Mouse (Mus musculus) erythroid progenitor cell, adult 5-6 weeks (primary cell): ENCODE data around the gene Crabp2. TPM values are rescaled to one million over a fixed set of nuclear protein-coding genes. Genes with fewer than 3 reads are reported as not detected.
"Not testable (repeated sequence)": the region's sequence is repeated elsewhere in the genome, so short reads cannot be mapped to it uniquely, and the experiment has no call there.

Experiments used
- ATAC-seq: replicated peaks from 2 replicates; pipeline ENCODE4 v1.8.0; 2016; ENCODE audit warnings: moderate number of reproducible peaks, mild to moderate bottlenecking, moderate TSS enrichment, inconsistent platforms; ENCODE audit not compliant: poor library complexity, low FRiP score, severe bottlenecking
- total RNA-seq, 2 experiments: library from RNA; stranded (forward) in 1 of 2; stranded (reverse) in 1 of 2; fragments of 150-400 nt in 1 of 2; fragments of 186-747, 209-891 nt in 1 of 2; gene quantifications; 2 replicates each; pipeline versions ENCODE4 v1.2.3 to v1.2.4; 2015 to 2017; ENCODE audit warnings: low replicate concordance in 2 of 2

The Crabp2 gene
- total RNA-seq (2015; ENCODE audit: low replicate concordance) (not detected in 2 replicates), total RNA-seq (2017; ENCODE audit: low replicate concordance) (not detected in 2 replicates)

GRCm38 (mm10) chr3:87948378-87949265, at the start of gene Crabp2:
Gene Crabp2 (plus strand): TSS chr3:87948666.
- ATAC-seq = no peak

- no peak for ATAC-seq
Observed at GRCm38 (mm10) chr3:87899266-87899665, 49.2 kb upstream of the Crabp2 start.

- no peak for ATAC-seq
Observed at GRCm38 (mm10) chr3:87899776-87900175, 48.7 kb upstream of the Crabp2 start.

- peak; percentile 81 for ATAC-seq
Observed at GRCm38 (mm10) chr3:87901036-87901624, 47.3 kb upstream of the Crabp2 start.

GRCm38 (mm10) chr3:87901959-87902358, 46.5 kb upstream of the Crabp2 start:
- ATAC-seq = not testable (repeated sequence)

GRCm38 (mm10) chr3:87903821-87904220, 44.6 kb upstream of the Crabp2 start:
- ATAC-seq = no peak

- peak; percentile 84 for ATAC-seq
Observed at GRCm38 (mm10) chr3:87905880-87906485, 42.5 kb upstream of the Crabp2 start, which contains the start of gene Hdgf. Gene Hdgf (plus strand): TSS chr3:87906321.

- ATAC-seq = no peak
Observed at GRCm38 (mm10) chr3:87906601-87906980, 41.9 kb upstream of the Crabp2 start.

GRCm38 (mm10) chr3:87906981-87907857, 41.2 kb upstream of the Crabp2 start:
- peak; percentile 37 for ATAC-seq

- no peak for ATAC-seq
Observed at GRCm38 (mm10) chr3:87907906-87908305, 40.6 kb upstream of the Crabp2 start.

GRCm38 (mm10) chr3:87909381-87909780, 39.1 kb upstream of the Crabp2 start:
- no peak for ATAC-seq

GRCm38 (mm10) chr3:87909874-87910273, 38.6 kb upstream of the Crabp2 start:
- ATAC-seq = no peak

GRCm38 (mm10) chr3:87910573-87911141, 37.8 kb upstream of the Crabp2 start:
- no peak for ATAC-seq

- no peak for ATAC-seq
Observed at GRCm38 (mm10) chr3:87913491-87913890, 35.0 kb upstream of the Crabp2 start.

GRCm38 (mm10) chr3:87913891-87914290, 34.6 kb upstream of the Crabp2 start:
- ATAC-seq = no peak

- no peak for ATAC-seq
Observed at GRCm38 (mm10) chr3:87916990-87917389, 31.5 kb upstream of the Crabp2 start.

- no peak for ATAC-seq
Observed at GRCm38 (mm10) chr3:87918551-87918950, 29.9 kb upstream of the Crabp2 start.

GRCm38 (mm10) chr3:87919336-87920108, 28.9 kb upstream of the Crabp2 start, which contains the start of gene Mrpl24:
Gene Mrpl24 (plus strand): TSS chr3:87919506.
- peak; percentile 82 for ATAC-seq
